Mouse (Mus musculus) thymus, adult 2 months (tissue): ENCODE measurements around the gene Cyp2t4. TPM values are rescaled to one million over a fixed set of nuclear protein-coding genes. Genes with fewer than 3 reads are reported as not detected.
A peak's percentile ranks its signal among the peaks of the same experiment; 100 is the strongest.

Experiments
- DNase-seq: peaks from one replicate; pipeline ENCODE4 v3.0.0; 2021
- H3K27ac ChIP-seq: fragments of 200-500 bp; 2 replicates; pipeline ENCODE4 v1.5.1; 2012; ENCODE audit warnings: low read length, control low read depth; ENCODE audit not compliant: control insufficient read depth, insufficient read depth
- H3K27me3 ChIP-seq: fragments of 200-500 bp; 2 replicates; pipeline ENCODE4 v1.6.1; 2012; ENCODE audit warnings: mild to moderate bottlenecking, low read length, moderate library complexity, mixed read lengths; ENCODE audit not compliant: control insufficient read depth, insufficient read depth
- H3K36me3 ChIP-seq: fragments of 200-500 bp; 2 replicates; pipeline ENCODE4 v1.6.1; 2012; ENCODE audit warnings: mild to moderate bottlenecking, low read length, moderate library complexity; ENCODE audit not compliant: control insufficient read depth, insufficient read depth
- H3K4me1 ChIP-seq: fragments of 200-500 bp; replicated peaks from 2 replicates; pipeline ENCODE4 v1.6.1; 2012; ENCODE audit warnings: low read length; ENCODE audit not compliant: control insufficient read depth, insufficient read depth
- H3K4me3 ChIP-seq: fragments of 200-500 bp; 2 replicates; pipeline ENCODE4 v1.5.1; 2012; ENCODE audit warnings: mild to moderate bottlenecking, low read length, control low read depth, moderate library complexity; ENCODE audit not compliant: control insufficient read depth, insufficient read depth
- CTCF ChIP-seq: fragments of 200-500 bp; IDR thresholded peaks from 2 replicates; pipeline ENCODE4 v1.5.1; 2012; ENCODE audit warnings: mild to moderate bottlenecking, control low read depth, low read length, moderate library complexity, borderline replicate concordance; ENCODE audit not compliant: control insufficient read depth, poor library complexity, insufficient read depth; ENCODE audit errors: extremely low read depth
- POLR2A ChIP-seq: fragments of 200-500 bp; IDR thresholded peaks from 2 replicates; pipeline ENCODE4 v1.6.1; 2012; ENCODE audit warnings: mild to moderate bottlenecking, low read length, control low read depth, moderate library complexity; ENCODE audit not compliant: control insufficient read depth, poor library complexity, insufficient read depth; ENCODE audit errors: extremely low read depth
- WGBS: fragments of 180-500 bp; shearing (Covaris S2); methylation state at CpG from one replicate; pipeline ENCODE4 v1.1.7; 2018; 5-methylcytosine and 5-hydroxymethylcytosine counted together
- polyA plus RNA-seq: library from polyadenylated mRNA; depleted of rRNA; stranded (reverse); fragments of >200 nt; gene quantifications from 2 replicates; pipeline ENCODE4 v1.2.3, GENCODE M21; 2012

Cyp2t4 gene
- polyA plus RNA-seq, 1 experiment = 0.11 TPM

- no peaks in the 10 kb centered on the region for H3K27me3 ChIP-seq
- TF ChIP-seq CTCF = no peak
- TF ChIP-seq POLR2A = no peak
- peaks cover 37% of the 10 kb centered on the region for H3K4me1 ChIP-seq
- no peak overlapping the region for H3K4me3 ChIP-seq
- H3K36me3 ChIP-seq = peaks cover 8% of the 10 kb centered on the region
- DNase-seq = no peak
- WGBS = 78% methylated on average over 5 of the region's 5 CpGs
- peak overlapping the region; percentile 96 for H3K27ac ChIP-seq
Measured at GRCm38 (mm10) chr7:27168371-27168770, 14.9 kb downstream of the Cyp2t4 start.

GRCm38 (mm10) chr7:27170981-27171380 lies 17.5 kb downstream of the Cyp2t4 start:
- DNase-seq = no peak
- Histone ChIP-seq H3K27ac (no peak overlapping the region), H3K4me3 (no peak overlapping the region), H3K36me3 (peaks cover 13% of the 10 kb centered on the region), H3K4me1 (peaks cover 16% of the 10 kb centered on the region), H3K27me3 (no peaks in the 10 kb centered on the region)
- TF ChIP-seq CTCF (no peak), POLR2A (no peak)
- 99% methylated on average over 3 of the region's 3 CpGs for WGBS

GRCm38 (mm10) chr7:27174496-27174895 lies 21.0 kb downstream of the Cyp2t4 start:
- TF ChIP-seq CTCF (no peak), POLR2A (no peak)
- DNase-seq = no peak
- no peaks in the 10 kb centered on the region for H3K27me3 ChIP-seq
- no peak overlapping the region for H3K27ac ChIP-seq
- H3K4me3 ChIP-seq = no peak overlapping the region
- WGBS = 97% methylated on average over 15 of the region's 15 CpGs
- peaks cover 13% of the 10 kb centered on the region for H3K36me3 ChIP-seq
- H3K4me1 ChIP-seq = no peaks in the 10 kb centered on the region

GRCm38 (mm10) chr7:27174896-27175295 lies 21.4 kb downstream of the Cyp2t4 start:
- Histone ChIP-seq H3K27me3 (no peaks in the 10 kb centered on the region), H3K4me1 (no peaks in the 10 kb centered on the region), H3K4me3 (no peak overlapping the region), H3K27ac (no peak overlapping the region), H3K36me3 (peaks cover 13% of the 10 kb centered on the region)
- DNase-seq = no peak
- WGBS = 98% methylated on average over 7 of the region's 7 CpGs
- no peak for TF ChIP-seq POLR2A
- TF ChIP-seq CTCF = no peak

- no peaks in the 10 kb centered on the region for H3K4me1 ChIP-seq
- H3K36me3 ChIP-seq = peaks cover 5% of the 10 kb centered on the region
- H3K27me3 ChIP-seq = no peaks in the 10 kb centered on the region
- 22% methylated on average over 4 of the region's 4 CpGs for WGBS
- TF ChIP-seq CTCF (no peak), POLR2A (no peak)
- DNase-seq = no peak
- H3K4me3 ChIP-seq = peak overlapping the region; percentile 91
- peak overlapping the region; percentile 69; the same call in 1 of the 2 replicates for H3K27ac ChIP-seq
Measured at GRCm38 (mm10) chr7:27177942-27178323, 24.4 kb downstream of the Cyp2t4 start.

- peak within 1 kb of the TSS; percentile 69 for H3K27ac ChIP-seq
- H3K4me1 ChIP-seq = no peaks in the 10 kb centered on the region
- under 1% methylated on average over 53 of the region's 53 CpGs for WGBS
- DNase-seq = peak; percentile 100
- H3K4me3 ChIP-seq = peak within 1 kb of the TSS; percentile 91
- peak; percentile 72 for TF ChIP-seq CTCF
- peak; percentile 62 for TF ChIP-seq POLR2A
- peaks cover 5% of the 10 kb centered on the region; the same call in 1 of the 2 replicates for H3K36me3 ChIP-seq
- H3K27me3 ChIP-seq = no peaks in the 10 kb centered on the region
Measured at GRCm38 (mm10) chr7:27178324-27179216, 25.1 kb downstream of the Cyp2t4 start, which contains the start of gene Rab4b. Gene Rab4b, minus strand, starts transcription at chr7:27178896.
